ENCODE assay signal across 12 mouse cellular contexts in the genomic region with DNA sequence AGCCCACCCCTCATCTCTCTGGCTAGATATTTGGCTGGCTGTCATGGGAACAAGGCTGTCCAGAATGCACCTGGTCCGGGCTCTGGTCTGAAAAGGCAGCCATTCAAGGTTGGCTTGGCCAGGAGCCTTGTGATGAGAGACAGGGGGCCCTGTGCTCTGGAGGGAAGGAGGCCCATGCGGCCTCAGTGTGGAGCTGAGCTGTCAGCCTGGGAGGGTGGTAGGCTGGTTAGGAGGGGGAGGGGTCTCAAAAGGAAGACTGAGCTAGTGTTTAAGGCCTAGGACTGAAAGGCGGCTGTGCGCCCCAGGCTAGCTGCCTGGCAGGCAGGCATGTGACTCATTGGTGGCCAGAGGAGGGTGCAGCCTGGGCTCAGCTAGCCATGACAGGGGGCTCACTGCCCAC. TPM values are rescaled to one million over a fixed set of nuclear protein-coding genes. Genes with fewer than 3 reads are reported as not detected.
DNase-seq lines count a peak whose midpoint lies in the region; ATAC-seq and TF ChIP-seq lines count a peak whose summit lies in the region.
"Had no signal": no experiment of that assay in that cellular context is flagged by ENCODE, and none has a peak within 500 bp of the region (broad histone marks: within the 10 kb centered on the region; RNA-seq: fewer than 3 reads in every experiment).

No protein-coding gene starts in this region.

- H3K9ac ChIP-seq in intestine, embryonic 15.5 days: no peak overlapping the region
- no peak overlapping the region for H3K9ac ChIP-seq in intestine, postnatal 0 days (ENCODE audit: low read depth, low read length)
- H3K9ac ChIP-seq in limb, embryonic 13.5 days: peak overlapping the region; percentile 45
- H3K9ac ChIP-seq: liver, postnatal 0 days had no signal

- no peak overlapping the region for H3K4me3 ChIP-seq in intestine, embryonic 15.5 days (replicated peaks)
- H3K4me3 ChIP-seq in intestine, postnatal 0 days (ENCODE audit: low read depth, low read length): no peak overlapping the region
- peak overlapping the region; percentile 10; the same call in 1 of the 2 replicates for H3K4me3 ChIP-seq in forebrain, embryonic 10.5 days
- H3K4me3 ChIP-seq in limb, embryonic 13.5 days: no peak overlapping the region

- no peak overlapping the region for H3K4me2 ChIP-seq in intestine, embryonic 15.5 days (replicated peaks)
- H3K4me2 ChIP-seq in intestine, postnatal 0 days (replicated peaks; ENCODE audit: low read depth): no peak overlapping the region
- H3K4me2 ChIP-seq in limb, embryonic 13.5 days (replicated peaks): no peak overlapping the region

- no peaks in the 10 kb centered on the region for H3K4me1 ChIP-seq in intestine, embryonic 15.5 days (replicated peaks)
- no peaks in the 10 kb centered on the region for H3K4me1 ChIP-seq in intestine, postnatal 0 days (replicated peaks; ENCODE audit: control insufficient read depth, insufficient read depth, low read length)
- peaks cover 16% of the 10 kb centered on the region for H3K4me1 ChIP-seq in forebrain, embryonic 10.5 days
- peaks cover 9% of the 10 kb centered on the region for H3K4me1 ChIP-seq in limb, embryonic 13.5 days

- no peaks in the 10 kb centered on the region for H3K36me3 ChIP-seq in intestine, embryonic 15.5 days
- H3K36me3 ChIP-seq in intestine, postnatal 0 days (ENCODE audit: control insufficient read depth, insufficient read depth): no peaks in the 10 kb centered on the region
- no peaks in the 10 kb centered on the region for H3K36me3 ChIP-seq in forebrain, embryonic 10.5 days (replicated peaks)
- no peaks in the 10 kb centered on the region for H3K36me3 ChIP-seq in limb, embryonic 13.5 days

- no peak for TF ChIP-seq CTCF in intestine, postnatal 0 days (IDR thresholded peaks at IDR 0.05; ENCODE audit: low read depth)

- no peaks in the 10 kb centered on the region for H3K9me3 ChIP-seq in intestine, embryonic 15.5 days
- no peaks in the 10 kb centered on the region for H3K9me3 ChIP-seq in intestine, postnatal 0 days (ENCODE audit: control insufficient read depth)
- H3K9me3 ChIP-seq in forebrain, embryonic 10.5 days: no peaks in the 10 kb centered on the region
- no peaks in the 10 kb centered on the region for H3K9me3 ChIP-seq in limb, embryonic 13.5 days

- peak; percentile 41; the same call in 1 of the 2 replicates for ATAC-seq in intestine, embryonic 15.5 days
- no peak for ATAC-seq in intestine, postnatal 0 days
- peak; percentile 69 for ATAC-seq in limb, embryonic 13.5 days (ENCODE audit: low FRiP score, low read depth)
- ATAC-seq: liver, postnatal 0 days had no signal

- 44% methylated on average over 4 of the region's 4 CpGs for WGBS in intestine, embryonic 15.5 days
- WGBS in intestine, postnatal 0 days: 72% methylated on average over 4 of the region's 4 CpGs
- 23% methylated on average over 4 of the region's 4 CpGs for WGBS in forebrain, embryonic 10.5 days
- 24% methylated on average over 4 of the region's 4 CpGs for WGBS in limb, embryonic 13.5 days

- no peaks in the 10 kb centered on the region for H3K27me3 ChIP-seq in intestine, embryonic 15.5 days (replicated peaks)
- no peaks in the 10 kb centered on the region for H3K27me3 ChIP-seq in intestine, postnatal 0 days (replicated peaks; ENCODE audit: control insufficient read depth, insufficient read depth, low read length)
- H3K27me3 ChIP-seq in forebrain, embryonic 10.5 days (ENCODE audit: poor library complexity, severe bottlenecking): peaks cover 57% of the 10 kb centered on the region
- H3K27me3 ChIP-seq in limb, embryonic 13.5 days: no peaks in the 10 kb centered on the region

- no peak overlapping the region for H3K27ac ChIP-seq in intestine, embryonic 15.5 days
- no peak overlapping the region for H3K27ac ChIP-seq in intestine, postnatal 0 days (ENCODE audit: low read depth, low read length)
- peak overlapping the region; percentile 62 for H3K27ac ChIP-seq in forebrain, embryonic 10.5 days
- H3K27ac ChIP-seq in limb, embryonic 13.5 days: no peak overlapping the region

- DNase-seq in ES-CJ7 (ENCODE audit: low read depth, low spot score) (peak; percentile 65), adipocyte (ENCODE audit: low spot score) (no peak)
- no peak for DNase-seq in forebrain, embryonic 10.5 days (ENCODE audit: extremely low spot score, low spot score)
- no peak for DNase-seq in cerebellum, adult 8-10 months
- DNase-seq in thymus, postnatal 14 days: no peak
- DNase-seq: adrenal gland, adult 8-10 months; cerebellum, postnatal 25 days; heart, postnatal 10 days; liver, postnatal 0 days had no signal

RNA-seq across cellular contexts. Expression of gene B3gnt7, which starts 8.2 kb away (rescaled TPM):
- 6.6 and 7.2 TPM in 2 replicates for polyA plus RNA-seq in intestine, embryonic 15.5 days (2015; fragmentation: Nextera tagmentation; extraction: Ambion mirVana)
- polyA plus RNA-seq in intestine, postnatal 0 days (2015; fragmentation: Nextera tagmentation; extraction: Ambion mirVana): 3.2 and 3.4 TPM in 2 replicates
- polyA plus RNA-seq in forebrain, embryonic 10.5 days (2016; fragmentation: Nextera tagmentation; extraction: Ambion mirVana): 4.5 and 4.9 TPM in 2 replicates
- polyA plus RNA-seq in limb, embryonic 13.5 days (2015; fragmentation: Nextera tagmentation; extraction: Ambion mirVana): 8.3 and 9.6 TPM in 2 replicates
